Mouse (Mus musculus) forebrain, embryonic 15.5 days (tissue): ENCODE data around the gene Gm28048. TPM values are rescaled to one million over a fixed set of nuclear protein-coding genes. Genes with fewer than 3 reads are reported as not detected.

Experiments
- ATAC-seq: fragments of 200-750 bp; cut with Nextera tagmentation; replicated peaks from 2 replicates; pipeline ENCODE4 v1.8.0; 2017; ENCODE audit warnings: mild to moderate bottlenecking, moderate TSS enrichment, moderate library complexity
- H3K27ac ChIP-seq: fragments of 300-500 bp; sonication (generic); replicated peaks from 2 replicates; pipeline ENCODE4 v1.5.1; 2015; ENCODE audit warnings: mild to moderate bottlenecking, inconsistent platforms
- H3K27me3 ChIP-seq: fragments of 300-500 bp; sonication (generic); 2 replicates; pipeline ENCODE4 v1.6.1; 2015; ENCODE audit warnings: inconsistent platforms
- H3K36me3 ChIP-seq: fragments of 300-500 bp; sonication (generic); 2 replicates; pipeline ENCODE4 v1.6.1; 2015; ENCODE audit warnings: mild to moderate bottlenecking, inconsistent platforms
- H3K4me1 ChIP-seq: fragments of 300-500 bp; sonication (generic); 2 replicates; pipeline ENCODE4 v1.6.1; 2015; ENCODE audit warnings: inconsistent platforms
- H3K4me2 ChIP-seq: fragments of 300-500 bp; sonication (generic); replicated peaks from 2 replicates; pipeline ENCODE4 v1.6.1; 2015; ENCODE audit warnings: mild to moderate bottlenecking, inconsistent platforms
- H3K4me3 ChIP-seq: fragments of 300-500 bp; sonication (generic); 2 replicates; pipeline ENCODE4 v1.5.1; 2015; ENCODE audit warnings: mild to moderate bottlenecking, inconsistent platforms
- H3K9ac ChIP-seq: fragments of 300-500 bp; sonication (generic); replicated peaks from 2 replicates; pipeline ENCODE4 v1.6.1; 2015; ENCODE audit warnings: mild to moderate bottlenecking, inconsistent platforms
- H3K9me3 ChIP-seq: fragments of 300-500 bp; sonication (generic); 2 replicates; pipeline ENCODE4 v1.6.1; 2016; ENCODE audit warnings: inconsistent platforms
- WGBS: fragments of 180-500 bp; shearing (Covaris S2); methylation state at CpG from one replicate; pipeline ENCODE4 v1.1.7; 2015; ENCODE audit warnings: mixed read lengths; 5-methylcytosine and 5-hydroxymethylcytosine counted together
- polyA plus RNA-seq: library from polyadenylated mRNA; unstranded; fragments of >200 nt; fragmentation: Nextera tagmentation; extraction: Ambion mirVana; gene quantifications from 2 replicates; pipeline ENCODE4 v1.2.1, GENCODE M21; 2015

Gm28048 gene
- polyA plus RNA-seq, 1 experiment from 2014 or later: 3.4 TPM

- H3K4me2 ChIP-seq: no peak overlapping the region
- no peaks in the 10 kb centered on the region for H3K4me1 ChIP-seq
- WGBS: 61% methylated on average over 3 of the region's 3 CpGs
- no peak overlapping the region for H3K27ac ChIP-seq
- H3K36me3 ChIP-seq: no peaks in the 10 kb centered on the region
- H3K4me3 ChIP-seq: no peak overlapping the region
- no peaks in the 10 kb centered on the region for H3K9me3 ChIP-seq
- no peaks in the 10 kb centered on the region for H3K27me3 ChIP-seq
- H3K9ac ChIP-seq: no peak overlapping the region
- ATAC-seq: no peak
Measured at GRCm38 (mm10) chr11:22839456-22839855, 142.4 kb downstream of the Gm28048 start.

GRCm38 (mm10) chr11:22838361-22838760, 143.5 kb downstream of the Gm28048 start:
- H3K9me3 ChIP-seq: no peaks in the 10 kb centered on the region
- H3K27me3 ChIP-seq: no peaks in the 10 kb centered on the region
- no peaks in the 10 kb centered on the region for H3K4me1 ChIP-seq
- no peak overlapping the region for H3K27ac ChIP-seq
- ATAC-seq: no peak
- no peak overlapping the region for H3K4me2 ChIP-seq
- 77% methylated on average over 1 of the region's 1 CpGs for WGBS
- no peak overlapping the region for H3K4me3 ChIP-seq
- H3K36me3 ChIP-seq: no peaks in the 10 kb centered on the region
- no peak overlapping the region for H3K9ac ChIP-seq

GRCm38 (mm10) chr11:22836269-22836668, 145.6 kb downstream of the Gm28048 start:
- no peaks in the 10 kb centered on the region for H3K27me3 ChIP-seq
- no peak overlapping the region for H3K27ac ChIP-seq
- no peak overlapping the region for H3K4me2 ChIP-seq
- no peaks in the 10 kb centered on the region for H3K4me1 ChIP-seq
- no peaks in the 10 kb centered on the region for H3K36me3 ChIP-seq
- H3K9me3 ChIP-seq: no peaks in the 10 kb centered on the region
- no peak for ATAC-seq
- 88% methylated on average over 10 of the region's 10 CpGs for WGBS
- H3K4me3 ChIP-seq: no peak overlapping the region
- H3K9ac ChIP-seq: no peak overlapping the region

- no peak overlapping the region for H3K9ac ChIP-seq
- no peaks in the 10 kb centered on the region for H3K9me3 ChIP-seq
- H3K4me3 ChIP-seq: no peak overlapping the region
- ATAC-seq: no peak
- WGBS: 87% methylated on average over 4 of the region's 4 CpGs
- H3K36me3 ChIP-seq: no peaks in the 10 kb centered on the region
- H3K4me1 ChIP-seq: no peaks in the 10 kb centered on the region
- no peak overlapping the region for H3K4me2 ChIP-seq
- H3K27ac ChIP-seq: no peak overlapping the region
- H3K27me3 ChIP-seq: no peaks in the 10 kb centered on the region
Measured at GRCm38 (mm10) chr11:22832600-22832999, 149.3 kb downstream of the Gm28048 start.

- Histone ChIP-seq H3K4me2 (no peak overlapping the region), H3K4me1 (no peaks in the 10 kb centered on the region), H3K27me3 (no peaks in the 10 kb centered on the region), H3K9ac (no peak overlapping the region), H3K27ac (no peak overlapping the region), H3K9me3 (no peaks in the 10 kb centered on the region), H3K36me3 (no peaks in the 10 kb centered on the region), H3K4me3 (no peak overlapping the region)
- no peak for ATAC-seq
- 91% methylated on average over 11 of the region's 11 CpGs for WGBS
Measured at GRCm38 (mm10) chr11:22831916-22832315, 150.0 kb downstream of the Gm28048 start.

GRCm38 (mm10) chr11:22830684-22831083, 151.2 kb downstream of the Gm28048 start:
- Histone ChIP-seq H3K27me3 (no peaks in the 10 kb centered on the region), H3K4me3 (no peak overlapping the region), H3K4me2 (no peak overlapping the region), H3K27ac (no peak overlapping the region), H3K9ac (no peak overlapping the region), H3K36me3 (no peaks in the 10 kb centered on the region), H3K4me1 (no peaks in the 10 kb centered on the region), H3K9me3 (no peaks in the 10 kb centered on the region)
- no peak for ATAC-seq
- WGBS: 74% methylated on average over 6 of the region's 6 CpGs

- Histone ChIP-seq H3K9ac (no peak overlapping the region), H3K36me3 (no peaks in the 10 kb centered on the region), H3K4me1 (no peaks in the 10 kb centered on the region), H3K27ac (no peak overlapping the region), H3K4me2 (no peak overlapping the region), H3K4me3 (no peak overlapping the region), H3K27me3 (no peaks in the 10 kb centered on the region), H3K9me3 (no peaks in the 10 kb centered on the region)
- 48% methylated on average over 5 of the region's 5 CpGs for WGBS
- ATAC-seq: no peak
Measured at GRCm38 (mm10) chr11:22830179-22830611, 151.7 kb downstream of the Gm28048 start.

GRCm38 (mm10) chr11:22828988-22829632, 152.8 kb downstream of the Gm28048 start:
- WGBS: 89% methylated on average over 15 of the region's 15 CpGs
- peak; percentile 51; the same call in 1 of the 2 replicates for ATAC-seq

GRCm38 (mm10) chr11:22827514-22828080, 154.3 kb downstream of the Gm28048 start:
- Histone ChIP-seq H3K9ac (no peak overlapping the region), H3K4me3 (no peak overlapping the region), H3K4me1 (no peaks in the 10 kb centered on the region), H3K4me2 (no peak overlapping the region), H3K36me3 (no peaks in the 10 kb centered on the region), H3K27me3 (no peaks in the 10 kb centered on the region), H3K27ac (no peak overlapping the region), H3K9me3 (no peaks in the 10 kb centered on the region)
- no peak for ATAC-seq
- 86% methylated on average over 4 of the region's 4 CpGs for WGBS

More at GRCm38 (mm10) chr11:22828988-22829632, 152.8 kb downstream of the Gm28048 start:
- Histone ChIP-seq H3K27ac (no peak overlapping the region), H3K4me1 (no peaks in the 10 kb centered on the region), H3K4me2 (no peak overlapping the region), H3K27me3 (no peaks in the 10 kb centered on the region), H3K9me3 (no peaks in the 10 kb centered on the region), H3K36me3 (no peaks in the 10 kb centered on the region), H3K9ac (no peak overlapping the region), H3K4me3 (no peak overlapping the region)

GRCm38 (mm10) chr11:22826665-22827064, 155.2 kb downstream of the Gm28048 start:
- H3K9me3 ChIP-seq: no peaks in the 10 kb centered on the region
- no peak for ATAC-seq
- 85% methylated on average over 6 of the region's 6 CpGs for WGBS
- no peak overlapping the region for H3K4me2 ChIP-seq
- no peaks in the 10 kb centered on the region for H3K36me3 ChIP-seq
- no peak overlapping the region for H3K9ac ChIP-seq
- no peaks in the 10 kb centered on the region for H3K4me1 ChIP-seq
- H3K4me3 ChIP-seq: no peak overlapping the region
- H3K27me3 ChIP-seq: no peaks in the 10 kb centered on the region
- H3K27ac ChIP-seq: no peak overlapping the region

- 94% methylated on average over 14 of the region's 14 CpGs for WGBS
- no peak for ATAC-seq
- no peaks in the 10 kb centered on the region for H3K9me3 ChIP-seq
Measured at GRCm38 (mm10) chr11:22826051-22826450, 155.8 kb downstream of the Gm28048 start.

GRCm38 (mm10) chr11:22825548-22825947, 156.3 kb downstream of the Gm28048 start:
- no peak for ATAC-seq
- WGBS: 91% methylated on average over 1 of the region's 1 CpGs

More at GRCm38 (mm10) chr11:22826051-22826450, 155.8 kb downstream of the Gm28048 start:
- Histone ChIP-seq H3K36me3 (no peaks in the 10 kb centered on the region), H3K27ac (no peak overlapping the region), H3K4me1 (no peaks in the 10 kb centered on the region), H3K27me3 (no peaks in the 10 kb centered on the region), H3K9ac (no peak overlapping the region), H3K4me3 (no peak overlapping the region), H3K4me2 (no peak overlapping the region)

More at GRCm38 (mm10) chr11:22825548-22825947, 156.3 kb downstream of the Gm28048 start:
- H3K4me1 ChIP-seq: no peaks in the 10 kb centered on the region
- H3K4me3 ChIP-seq: no peak overlapping the region
- H3K27me3 ChIP-seq: no peaks in the 10 kb centered on the region
- no peak overlapping the region for H3K9ac ChIP-seq
- H3K4me2 ChIP-seq: no peak overlapping the region
- no peaks in the 10 kb centered on the region for H3K36me3 ChIP-seq
- H3K9me3 ChIP-seq: no peaks in the 10 kb centered on the region
- H3K27ac ChIP-seq: no peak overlapping the region
